Mouse (Mus musculus) C2C12 (cell line): ENCODE results near the gene Stard13. TPM values are rescaled to one million over a fixed set of nuclear protein-coding genes. Genes with fewer than 3 reads are reported as not detected.

Source experiments
- H3K27me3 ChIP-seq: one replicate; pipeline ENCODE4 v1.6.1; 2011; ENCODE audit not compliant: control insufficient read depth, insufficient read depth, insufficient read length
- H3K36me3 ChIP-seq: one replicate; pipeline ENCODE4 v1.6.1; 2011; ENCODE audit not compliant: control insufficient read depth, insufficient read depth
- H3K4me3 ChIP-seq: one replicate; pipeline ENCODE4 v1.5.1; 2011; ENCODE audit warnings: mild to moderate bottlenecking, control low read depth; ENCODE audit not compliant: poor library complexity, insufficient read depth, severe bottlenecking
- H3K79me2 ChIP-seq: one replicate; pipeline ENCODE4 v1.6.1; 2011; ENCODE audit not compliant: control insufficient read depth, insufficient read depth
- H3K79me3 ChIP-seq: one replicate; pipeline ENCODE4 v1.6.1; 2011; ENCODE audit warnings: low read depth, control low read depth
- H3ac ChIP-seq: one replicate; pipeline ENCODE3; 2011; ENCODE audit warnings: low read depth; ENCODE audit not compliant: control insufficient read depth, insufficient read length
- CEBPB ChIP-seq: IDR thresholded peaks from one replicate; pipeline ENCODE4 v1.6.1; 2011; ENCODE audit warnings: low read depth, mild to moderate bottlenecking, control low read depth, moderate library complexity
- CTCF ChIP-seq: IDR thresholded peaks from one replicate; pipeline ENCODE4 v1.5.1; 2011; ENCODE audit not compliant: control insufficient read depth, insufficient read depth, insufficient read length
- FOSL1 ChIP-seq: IDR thresholded peaks from one replicate; pipeline ENCODE4 v1.8.0; 2011; ENCODE audit warnings: mild to moderate bottlenecking, low read length; ENCODE audit not compliant: poor library complexity, insufficient read depth, severe bottlenecking
- MAX ChIP-seq: IDR thresholded peaks from one replicate; pipeline ENCODE4 v1.6.1; 2011; ENCODE audit warnings: mild to moderate bottlenecking, control low read depth
- MYOD1 ChIP-seq: IDR thresholded peaks from one replicate; pipeline ENCODE4 v1.6.1; 2011; ENCODE audit warnings: low read depth; ENCODE audit not compliant: control insufficient read depth, insufficient read length
- MYOG ChIP-seq: IDR thresholded peaks from one replicate; pipeline ENCODE4 v1.6.1; 2011; ENCODE audit not compliant: control insufficient read depth, insufficient read length; ENCODE audit errors: extremely low read depth
- USF1 ChIP-seq: IDR thresholded peaks from one replicate; pipeline ENCODE4 v1.6.1; 2011; ENCODE audit warnings: low read depth, mild to moderate bottlenecking, control low read depth, moderate library complexity
- polyA plus RNA-seq: library from polyadenylated mRNA; unstranded; fragments of >200 nt; fragmentation: generic; extraction: Trizol; gene quantifications from one replicate; pipeline ENCODE4 v1.2.1, GENCODE M21; 2012; ENCODE audit warnings: missing spikeins

Gene Stard13
- polyA plus RNA-seq, 1 experiment: 6.6 TPM

DNA sequence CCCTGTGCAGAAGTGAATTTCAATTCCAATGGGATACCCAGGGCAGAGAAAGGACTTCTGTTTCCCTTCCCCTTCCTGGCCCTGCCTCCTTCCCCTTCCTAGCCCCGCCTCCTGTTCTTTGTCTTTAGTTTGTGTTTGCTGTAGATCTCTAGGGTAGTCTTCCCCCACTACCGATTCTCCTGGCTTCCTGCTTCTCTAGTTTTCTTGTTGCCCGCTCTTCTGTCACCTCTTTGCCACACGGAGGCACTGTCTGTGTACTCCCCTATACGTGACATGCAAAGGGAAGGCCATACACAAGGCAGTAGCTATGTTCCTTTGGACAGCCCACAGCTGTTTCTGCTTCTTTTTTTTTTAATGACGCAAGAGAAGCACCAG is 176.7 kb downstream of the Stard13 start:
- no peaks in the 10 kb centered on the region for H3K79me3 ChIP-seq
- H3K4me3 ChIP-seq: no peak overlapping the region
- peaks cover 73% of the 10 kb centered on the region for H3K36me3 ChIP-seq
- H3ac ChIP-seq: no peak overlapping the region
- TF ChIP-seq MAX (no peak), FOSL1 (no peak), USF1 (no peak), MYOG (no peak), CTCF (no peak), MYOD1 (no peak), CEBPB (no peak)
- no peaks in the 10 kb centered on the region for H3K27me3 ChIP-seq
- no peaks in the 10 kb centered on the region for H3K79me2 ChIP-seq

DNA sequence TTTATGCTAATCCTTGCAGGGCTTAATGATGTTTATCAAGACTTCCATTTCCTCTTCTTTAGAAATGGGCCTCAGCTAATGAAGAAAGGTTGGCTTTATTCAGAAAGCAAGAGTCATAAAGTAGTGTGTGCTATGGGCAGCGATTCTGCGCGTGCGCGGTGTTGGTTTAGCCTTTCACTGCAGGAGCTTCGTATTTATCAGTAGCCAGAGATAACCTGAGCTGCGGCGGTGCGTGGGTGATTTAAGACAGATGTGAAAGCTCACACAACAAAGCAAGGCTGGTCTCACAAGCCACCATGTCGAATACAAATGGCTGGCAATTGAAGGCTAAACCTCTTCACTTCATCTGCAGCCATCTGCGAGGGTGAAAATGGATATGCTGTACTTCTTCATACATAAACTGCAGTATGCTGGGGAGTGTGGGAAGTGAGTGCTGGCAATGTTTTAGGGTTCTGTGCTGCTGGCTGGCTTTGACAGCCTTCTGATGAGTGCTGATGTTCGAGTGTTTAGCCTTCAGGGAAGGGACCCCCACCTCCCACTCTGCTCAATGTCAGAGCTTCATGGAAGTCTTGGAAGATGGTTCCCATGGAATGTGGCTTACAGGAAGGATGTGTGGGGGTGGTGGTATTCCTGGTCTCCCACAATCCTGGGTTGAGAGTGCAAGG is 177.2 kb downstream of the Stard13 start:
- TF ChIP-seq CEBPB (no peak), MAX (no peak), CTCF (no peak), FOSL1 (no peak), MYOD1 (no peak), MYOG (no peak), USF1 (no peak)
- peaks cover 74% of the 10 kb centered on the region for H3K36me3 ChIP-seq
- H3K79me2 ChIP-seq: no peaks in the 10 kb centered on the region
- H3ac ChIP-seq: no peak overlapping the region
- H3K79me3 ChIP-seq: no peaks in the 10 kb centered on the region
- H3K4me3 ChIP-seq: no peak overlapping the region
- H3K27me3 ChIP-seq: no peaks in the 10 kb centered on the region

DNA sequence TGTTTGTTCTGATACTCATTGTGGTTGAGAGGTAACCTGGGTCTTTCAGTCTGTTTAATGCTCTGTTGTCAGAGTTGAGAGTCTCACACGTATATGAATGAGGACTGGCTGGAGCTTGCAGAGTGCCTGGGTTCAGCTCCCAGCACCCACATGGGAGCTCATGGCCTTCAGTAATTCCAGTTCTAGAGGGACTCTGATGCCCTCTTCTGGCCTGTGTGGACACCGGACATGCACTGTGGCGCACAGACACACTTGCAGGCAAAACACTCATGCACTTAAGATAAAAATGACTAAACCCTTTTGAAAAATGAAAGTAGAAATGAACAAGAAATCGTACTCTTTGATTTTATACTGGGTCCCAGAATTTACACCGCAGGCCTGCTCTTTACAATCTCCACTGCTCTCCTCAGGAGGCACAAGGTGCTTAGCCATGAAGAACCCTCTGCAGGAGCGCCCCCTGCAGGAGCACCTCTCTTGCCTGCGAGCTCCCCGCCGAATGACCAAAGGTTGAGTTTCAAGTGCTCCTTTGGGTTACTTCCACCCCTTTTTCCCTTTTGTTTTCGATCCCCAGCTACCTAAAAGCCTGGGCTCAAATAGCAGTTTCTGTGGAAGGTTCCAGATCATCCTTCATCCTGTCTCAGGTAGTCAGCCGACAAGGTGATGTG is 178.1 kb downstream of the Stard13 start:
- Histone ChIP-seq H3K4me3 (no peak overlapping the region), H3K79me2 (no peaks in the 10 kb centered on the region), H3K27me3 (no peaks in the 10 kb centered on the region), H3K79me3 (no peaks in the 10 kb centered on the region), H3K36me3 (peaks cover 76% of the 10 kb centered on the region), H3ac (no peak overlapping the region)
- TF ChIP-seq MYOG (no peak), CEBPB (no peak), MAX (no peak), MYOD1 (no peak), CTCF (no peak), FOSL1 (no peak), USF1 (no peak)

DNA sequence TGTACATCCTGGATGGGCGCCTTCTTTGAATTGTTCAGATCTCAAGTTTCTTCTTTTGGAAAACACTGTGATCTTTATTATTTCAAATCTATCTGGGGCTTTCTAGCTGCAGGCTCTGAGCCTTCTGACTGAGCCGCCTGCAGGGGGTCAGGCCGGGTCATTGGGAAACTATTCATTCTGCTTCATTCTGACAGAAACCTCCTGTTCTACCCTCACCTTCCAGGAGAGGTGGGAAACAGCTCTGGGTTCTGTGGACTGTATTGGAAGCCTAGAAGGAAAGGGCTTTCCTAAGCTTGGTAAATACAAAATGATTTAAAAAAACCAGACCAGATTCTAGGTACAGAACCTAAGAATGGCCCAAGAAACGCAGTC is 178.9 kb downstream of the Stard13 start:
- H3K36me3 ChIP-seq: peaks cover 76% of the 10 kb centered on the region
- TF ChIP-seq USF1: no peak
- no peak for TF ChIP-seq FOSL1
- TF ChIP-seq MYOG: no peak
- TF ChIP-seq MAX: no peak
- TF ChIP-seq MYOD1: no peak
- TF ChIP-seq CTCF: no peak
- TF ChIP-seq CEBPB: no peak
- no peaks in the 10 kb centered on the region for H3K79me3 ChIP-seq

DNA sequence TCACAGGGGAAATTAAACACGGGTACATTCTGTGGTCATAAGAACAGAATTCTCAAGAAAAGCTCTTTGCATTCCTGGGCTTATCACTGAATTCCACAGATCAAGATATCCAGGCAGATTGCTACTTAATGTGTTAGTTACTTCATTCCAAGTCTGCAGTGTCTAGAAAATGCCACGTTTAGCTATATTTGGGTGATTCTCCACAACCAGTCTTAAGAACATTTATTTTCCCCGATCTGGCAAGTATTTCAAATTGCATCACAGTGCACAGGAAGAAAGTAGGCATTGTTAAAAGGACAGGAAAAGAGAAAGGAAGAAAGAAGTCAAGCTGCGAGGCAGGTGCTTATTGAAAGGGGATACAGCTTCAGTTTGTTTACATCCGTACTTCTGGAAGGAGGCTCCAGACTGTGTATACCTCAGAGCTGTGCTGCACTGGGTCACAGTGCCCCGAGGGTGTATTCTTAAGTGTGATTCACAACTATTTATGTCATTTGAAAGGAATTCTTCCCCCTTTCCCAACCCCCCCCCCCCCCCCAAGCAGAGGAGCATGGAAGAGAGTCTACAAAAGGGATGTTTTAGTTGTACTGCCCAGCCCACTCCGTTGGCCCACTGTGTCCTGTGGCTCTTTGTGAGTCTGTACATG is 179.4 kb downstream of the Stard13 start:
- Histone ChIP-seq H3K4me3 (no peak overlapping the region), H3K36me3 (peaks cover 76% of the 10 kb centered on the region), H3ac (no peak overlapping the region), H3K27me3 (no peaks in the 10 kb centered on the region), H3K79me3 (no peaks in the 10 kb centered on the region), H3K79me2 (no peaks in the 10 kb centered on the region)
- no peak for TF ChIP-seq CTCF
- TF ChIP-seq CEBPB: no peak
- TF ChIP-seq MAX: no peak
- TF ChIP-seq FOSL1: no peak
- TF ChIP-seq USF1: no peak
- TF ChIP-seq MYOG: no peak

More for the DNA sequence above, 178.9 kb downstream of the Stard13 start:
- Histone ChIP-seq H3K4me3 (no peak overlapping the region), H3K27me3 (no peaks in the 10 kb centered on the region), H3ac (no peak overlapping the region), H3K79me2 (no peaks in the 10 kb centered on the region)

DNA sequence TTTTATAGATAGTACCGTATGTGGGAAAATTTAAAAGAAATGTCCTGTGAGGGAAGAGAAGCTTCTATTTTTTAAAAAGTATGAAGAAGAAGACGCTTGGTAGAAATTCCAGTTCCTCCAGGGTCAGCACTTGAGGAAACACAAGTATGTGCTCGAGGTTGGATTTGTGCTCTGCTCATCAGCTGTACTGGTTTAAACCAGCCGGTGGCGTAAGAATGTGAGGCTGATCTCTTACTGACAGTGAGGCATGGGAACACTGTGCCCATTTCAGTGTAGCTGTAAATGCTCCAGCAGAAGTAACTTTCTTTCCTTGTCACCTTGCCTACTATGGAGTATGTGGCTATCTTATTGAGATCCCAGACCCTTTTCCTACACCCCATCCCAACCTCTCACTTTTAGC is 180.4 kb downstream of the Stard13 start:
- H3K4me3 ChIP-seq: no peak overlapping the region
- no peaks in the 10 kb centered on the region for H3K27me3 ChIP-seq
- no peak for TF ChIP-seq USF1
- TF ChIP-seq CEBPB: no peak
- no peak for TF ChIP-seq MYOG
- TF ChIP-seq CTCF: no peak
- no peak for TF ChIP-seq FOSL1
- TF ChIP-seq MYOD1: no peak
- TF ChIP-seq MAX: no peak
- no peak overlapping the region for H3ac ChIP-seq
- H3K79me2 ChIP-seq: no peaks in the 10 kb centered on the region
- peaks cover 76% of the 10 kb centered on the region for H3K36me3 ChIP-seq
- no peaks in the 10 kb centered on the region for H3K79me3 ChIP-seq
